Mouse (Mus musculus) heart, adult 2 months (tissue): ENCODE results near the gene Grin2c.

Experiments
- CTCF ChIP-seq: fragments of 200-600 bp; IDR thresholded peaks from 2 replicates; pipeline ENCODE4 v1.8.1; 2022; ENCODE audit warnings: antibody characterized with exemption, mild to moderate bottlenecking, moderate library complexity
- EP300 ChIP-seq: fragments of 200-500 bp; IDR thresholded peaks from 2 replicates; pipeline ENCODE4 v1.6.1; 2011; ENCODE audit warnings: low read depth, low read length, control low read depth; ENCODE audit not compliant: insufficient read depth
- POLR2A ChIP-seq: fragments of 200-500 bp; IDR thresholded peaks from 2 replicates; pipeline ENCODE4 v1.6.1; 2011; ENCODE audit warnings: mild to moderate bottlenecking, low read depth, low read length, control low read depth; ENCODE audit not compliant: insufficient read depth

GRCm38 (mm10) chr11:115241402-115241801, 25.6 kb downstream of the Grin2c start:
- no peak for TF ChIP-seq POLR2A
- no peak for TF ChIP-seq CTCF
- TF ChIP-seq EP300 = no peak
